Mouse (Mus musculus) limb, embryonic 10.5 days (tissue): ENCODE measurements at regions not wholly inside any gene's neighbourhood (a gene's known extent, or its start where the extent isn't known, plus 50 kb on each side); places are given as distances from the start of the nearest gene placed in this dataset.

ENCODE experiments used
- DNase-seq: peaks from one replicate; pipeline ENCODE4 v3.0.0-alpha.2; 2017; ENCODE audit warnings: low spot score
- H3K27ac ChIP-seq: fragments of 300-500 bp; sonication (generic); 2 replicates; pipeline ENCODE4 v1.5.1; 2016; ENCODE audit warnings: mild to moderate bottlenecking
- H3K27me3 ChIP-seq: fragments of 300-500 bp; sonication (generic); 2 replicates; pipeline ENCODE4 v1.6.1; 2016; ENCODE audit warnings: low read depth, mild to moderate bottlenecking; ENCODE audit not compliant: poor library complexity, severe bottlenecking
- H3K36me3 ChIP-seq: fragments of 300-500 bp; sonication (generic); 2 replicates; pipeline ENCODE4 v1.6.1; 2016; ENCODE audit warnings: mild to moderate bottlenecking, moderate library complexity
- H3K4me1 ChIP-seq: fragments of 300-500 bp; sonication (generic); 2 replicates; pipeline ENCODE4 v1.6.1; 2016
- H3K4me3 ChIP-seq: fragments of 300-500 bp; sonication (generic); 2 replicates; pipeline ENCODE4 v1.5.1; 2016; ENCODE audit warnings: mild to moderate bottlenecking, moderate library complexity
- H3K9me3 ChIP-seq: fragments of 300-500 bp; sonication (generic); replicated peaks from 2 replicates; pipeline ENCODE4 v1.6.1; 2016; ENCODE audit warnings: mild to moderate bottlenecking
- WGBS: fragments of 180-500 bp; shearing (Covaris S2); methylation state at CpG from one replicate; pipeline ENCODE4 v1.1.7; 2016; 5-methylcytosine and 5-hydroxymethylcytosine counted together

DNA sequence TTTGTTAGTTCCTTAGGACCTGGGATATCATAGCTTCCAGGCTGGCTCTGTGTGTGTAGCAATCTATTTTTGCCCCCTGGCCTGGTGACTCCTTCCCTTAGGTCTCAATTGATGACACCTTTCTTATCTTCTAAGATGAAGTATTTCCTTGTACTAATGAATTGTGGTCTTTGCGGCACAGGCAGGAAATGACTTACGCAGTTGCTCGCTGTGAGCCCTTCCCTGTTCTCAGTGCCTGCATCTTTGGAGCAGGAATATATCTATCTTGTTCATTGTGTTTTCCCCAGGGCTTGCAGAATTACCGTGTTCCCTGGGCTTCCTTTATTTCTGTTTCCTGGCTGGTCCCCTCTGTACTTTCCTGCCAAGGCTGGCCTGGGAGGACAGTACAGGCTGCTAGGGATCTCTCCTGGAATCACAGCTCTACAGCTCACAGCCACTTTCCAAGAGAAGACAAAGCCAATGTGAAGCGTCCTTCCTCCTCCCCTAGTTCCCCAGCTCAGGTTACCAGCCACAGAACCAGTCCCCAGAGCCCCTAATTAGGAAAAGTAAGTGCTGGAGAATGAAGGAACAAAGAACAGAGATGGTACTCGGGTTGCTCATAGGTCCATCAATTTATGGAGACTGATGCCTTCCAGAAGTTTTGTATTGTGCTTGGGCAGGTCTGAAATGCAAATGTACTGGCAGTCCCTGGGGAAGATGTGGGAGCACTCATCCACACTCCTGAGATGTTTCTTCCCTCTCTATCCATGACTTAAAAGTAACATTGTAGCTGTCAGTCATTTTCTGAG is 119.2 kb upstream of the Eef2kmt start:
- Histone ChIP-seq H3K27ac (no peak overlapping the region), H3K4me3 (no peak overlapping the region), H3K27me3 (no peaks in the 10 kb centered on the region), H3K9me3 (no peaks in the 10 kb centered on the region), H3K4me1 (peaks cover 4% of the 10 kb centered on the region; the same call in 1 of the 2 replicates), H3K36me3 (no peaks in the 10 kb centered on the region)
- DNase-seq: no peak
- WGBS: 29% methylated on average over 6 of the region's 6 CpGs

DNA sequence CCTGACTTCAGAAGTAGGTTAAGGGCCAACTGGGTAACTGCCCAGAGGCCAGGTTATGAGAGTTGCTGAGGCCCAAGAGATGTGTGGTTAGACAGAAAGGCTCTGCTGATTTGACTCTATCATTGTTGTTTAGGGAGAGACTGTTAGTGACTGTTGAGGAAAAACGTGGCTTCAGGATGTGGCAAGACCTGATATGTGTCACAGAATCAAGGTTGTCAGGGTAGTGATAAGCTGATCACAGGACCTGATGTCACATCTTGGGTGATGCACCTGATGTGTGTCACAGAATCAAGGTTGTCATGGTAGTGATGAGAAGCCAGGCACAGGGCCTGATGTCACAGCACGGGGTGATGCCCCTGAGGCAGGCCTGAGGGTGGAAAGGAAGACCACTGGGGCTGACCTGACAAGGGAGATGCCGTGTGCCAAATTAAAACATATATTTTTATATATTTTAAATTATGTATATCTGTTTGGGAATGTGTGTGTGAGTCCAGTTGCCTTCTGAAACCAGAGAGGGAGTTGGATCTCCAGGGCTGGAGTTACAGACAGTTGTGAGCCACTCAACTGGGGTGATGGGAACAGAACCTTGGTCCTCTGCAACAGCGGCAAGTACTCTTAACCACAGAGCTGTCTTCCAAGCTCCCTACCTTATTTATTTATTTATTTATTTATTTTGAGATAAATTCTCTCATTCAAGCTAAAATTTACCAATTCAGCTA is 115.6 kb upstream of the Eef2kmt start:
- no peak overlapping the region for H3K27ac ChIP-seq
- H3K4me1 ChIP-seq: peaks cover 18% of the 10 kb centered on the region
- no peaks in the 10 kb centered on the region for H3K27me3 ChIP-seq
- no peak for DNase-seq
- 90% methylated on average over 4 of the region's 4 CpGs for WGBS
- no peaks in the 10 kb centered on the region for H3K9me3 ChIP-seq
- no peaks in the 10 kb centered on the region for H3K36me3 ChIP-seq
- H3K4me3 ChIP-seq: no peak overlapping the region

DNA sequence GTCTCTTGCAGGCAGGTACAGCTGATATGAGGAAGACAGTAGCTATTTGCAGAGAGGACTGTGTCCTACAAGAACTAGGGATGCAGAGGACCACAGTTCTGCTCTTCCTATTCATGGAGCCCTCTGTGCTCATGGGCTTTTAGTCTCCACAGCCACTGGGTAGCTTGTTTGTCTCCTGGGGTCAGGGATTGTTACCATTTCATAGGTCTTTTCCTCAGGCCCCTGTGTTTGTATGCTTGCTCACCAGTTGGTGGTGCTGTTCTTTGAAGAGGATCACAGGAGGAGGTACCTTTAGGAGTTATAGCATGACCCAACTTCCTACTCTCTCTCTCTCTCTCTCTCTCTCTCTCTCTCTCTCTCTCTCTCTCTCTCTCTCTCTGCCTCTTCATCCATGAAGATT is 114.7 kb upstream of the Eef2kmt start:
- no peak for DNase-seq
- H3K27ac ChIP-seq: no peak overlapping the region

DNA sequence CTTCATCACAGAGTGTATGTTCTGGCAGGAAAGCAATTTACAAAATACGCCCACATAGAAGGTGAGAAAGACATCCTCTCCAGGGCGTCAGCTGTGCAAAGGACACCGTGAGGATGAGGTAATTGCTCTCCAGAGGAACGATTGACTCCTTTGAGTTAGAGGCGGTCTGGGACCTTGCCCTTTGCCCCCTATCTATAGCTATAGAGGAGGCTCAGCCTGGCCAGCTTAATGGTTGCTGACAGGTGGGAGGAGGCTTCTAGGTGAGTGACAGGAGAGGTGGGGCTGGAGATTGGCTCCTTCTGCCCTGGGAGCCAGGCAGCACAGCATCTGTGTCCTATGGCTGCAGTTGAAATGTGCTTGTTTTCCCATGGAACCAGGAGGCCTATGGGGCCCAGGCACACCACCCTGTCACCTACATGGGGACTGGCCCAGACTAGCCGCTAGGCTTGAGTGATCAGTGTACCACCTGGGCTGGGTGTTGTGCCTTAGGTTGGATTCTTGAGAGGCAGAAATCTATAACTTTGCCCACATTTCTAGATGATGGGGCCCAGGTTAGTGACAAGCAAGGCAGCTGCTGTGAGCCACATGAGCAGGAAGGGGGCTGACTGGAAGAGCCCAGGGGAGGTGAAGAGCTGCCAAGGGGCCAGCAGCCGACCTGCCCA is 113.2 kb upstream of the Eef2kmt start:
- DNase-seq: no peak
- H3K27ac ChIP-seq: peak overlapping the region; percentile 19; the same call in 1 of the 2 replicates

More for the DNA sequence above, 114.7 kb upstream of the Eef2kmt start:
- H3K4me3 ChIP-seq: no peak overlapping the region
- H3K4me1 ChIP-seq: peaks cover 18% of the 10 kb centered on the region
- no peaks in the 10 kb centered on the region for H3K36me3 ChIP-seq
- no peaks in the 10 kb centered on the region for H3K9me3 ChIP-seq
- H3K27me3 ChIP-seq: no peaks in the 10 kb centered on the region

DNA sequence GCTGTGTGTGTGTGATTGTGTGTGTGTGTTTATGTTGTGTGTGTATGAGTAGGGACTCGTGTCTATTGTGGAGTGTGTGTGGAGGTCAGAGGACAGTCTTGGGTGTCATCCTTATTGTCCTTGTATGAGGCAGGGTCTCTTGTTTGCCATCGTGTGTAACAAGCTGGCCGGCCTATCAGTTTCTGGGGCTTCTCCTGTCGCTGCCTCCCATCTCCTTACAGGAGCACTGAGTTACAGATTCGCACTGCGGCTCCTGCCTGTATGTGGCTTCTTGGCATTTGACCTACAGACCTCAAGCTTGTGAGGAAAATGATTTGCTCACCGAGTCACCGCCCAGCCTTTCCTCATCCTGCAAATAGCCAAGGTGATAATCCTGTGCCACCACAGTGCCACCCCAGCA is 112.6 kb upstream of the Eef2kmt start:
- H3K27me3 ChIP-seq: no peaks in the 10 kb centered on the region
- DNase-seq: no peak

More for the DNA sequence above, 113.2 kb upstream of the Eef2kmt start:
- no peaks in the 10 kb centered on the region for H3K9me3 ChIP-seq
- H3K27me3 ChIP-seq: no peaks in the 10 kb centered on the region
- peaks cover 15% of the 10 kb centered on the region for H3K4me1 ChIP-seq
- H3K4me3 ChIP-seq: no peak overlapping the region
- 29% methylated on average over 7 of the region's 7 CpGs for WGBS
- H3K36me3 ChIP-seq: no peaks in the 10 kb centered on the region

DNA sequence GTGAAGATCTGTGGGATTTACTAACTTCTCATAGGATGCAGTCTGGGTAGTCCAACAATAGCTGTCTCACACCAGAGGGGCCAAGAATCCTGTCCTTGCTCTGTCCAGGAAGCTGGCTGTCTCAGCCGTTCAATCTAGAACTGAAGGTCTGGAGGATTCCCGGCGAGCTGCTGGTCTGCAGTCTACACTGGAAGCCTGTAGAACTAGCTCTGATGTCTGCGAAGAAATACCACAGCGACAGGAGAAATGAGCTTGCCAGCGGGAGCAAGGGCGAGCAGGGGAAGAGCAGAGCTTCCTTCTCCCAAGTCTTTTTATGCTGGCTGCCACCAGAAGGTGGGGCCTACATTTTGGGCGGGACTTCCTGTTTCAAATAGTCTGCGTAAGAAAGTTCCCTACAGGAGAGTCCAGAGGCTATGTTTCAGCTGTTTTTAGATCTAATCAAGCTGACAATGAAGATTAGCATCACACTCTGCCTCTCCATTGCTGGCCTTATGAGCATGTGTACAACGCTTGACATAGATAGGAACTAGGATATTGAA is 111.9 kb upstream of the Eef2kmt start:
- no peak overlapping the region for H3K27ac ChIP-seq
- H3K36me3 ChIP-seq: no peaks in the 10 kb centered on the region
- no peaks in the 10 kb centered on the region for H3K27me3 ChIP-seq
- no peak for DNase-seq
- H3K4me1 ChIP-seq: peaks cover 15% of the 10 kb centered on the region
- 87% methylated on average over 10 of the region's 10 CpGs for WGBS
- no peaks in the 10 kb centered on the region for H3K9me3 ChIP-seq
- H3K4me3 ChIP-seq: no peak overlapping the region

More for the DNA sequence above, 112.6 kb upstream of the Eef2kmt start:
- H3K27ac ChIP-seq: no peak overlapping the region
- no peak overlapping the region for H3K4me3 ChIP-seq
- H3K36me3 ChIP-seq: no peaks in the 10 kb centered on the region
- 85% methylated on average over 8 of the region's 8 CpGs for whole genome bisulfite sequencing
- peaks cover 15% of the 10 kb centered on the region for H3K4me1 ChIP-seq
- no peaks in the 10 kb centered on the region for H3K9me3 ChIP-seq

DNA sequence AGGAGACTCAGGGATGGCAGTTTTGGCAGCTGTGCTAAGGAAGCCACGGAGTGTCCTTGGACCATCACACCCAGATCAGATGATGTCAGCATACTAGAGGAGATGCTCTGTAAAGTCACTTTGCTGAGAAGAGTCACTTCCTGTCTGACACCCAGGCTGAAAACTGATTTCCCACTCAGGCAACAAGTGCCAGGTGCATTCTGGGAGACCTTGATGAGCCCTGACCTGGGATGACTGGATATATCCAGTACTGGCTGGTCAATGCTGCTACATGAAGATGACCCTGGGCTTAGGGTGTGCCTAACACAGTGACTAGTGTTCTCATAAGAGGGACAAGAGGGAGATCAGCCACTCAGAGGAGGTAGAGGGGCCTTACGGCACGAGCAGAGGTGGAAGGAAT is 110.2 kb upstream of the Eef2kmt start:
- H3K27ac ChIP-seq: no peak overlapping the region
- H3K9me3 ChIP-seq: no peaks in the 10 kb centered on the region
- no peaks in the 10 kb centered on the region for H3K36me3 ChIP-seq
- 93% methylated on average over 3 of the region's 3 CpGs for whole genome bisulfite sequencing
- no peaks in the 10 kb centered on the region for H3K27me3 ChIP-seq
- H3K4me3 ChIP-seq: no peak overlapping the region
- peaks cover 15% of the 10 kb centered on the region for H3K4me1 ChIP-seq
- no peak for DNase-seq

DNA sequence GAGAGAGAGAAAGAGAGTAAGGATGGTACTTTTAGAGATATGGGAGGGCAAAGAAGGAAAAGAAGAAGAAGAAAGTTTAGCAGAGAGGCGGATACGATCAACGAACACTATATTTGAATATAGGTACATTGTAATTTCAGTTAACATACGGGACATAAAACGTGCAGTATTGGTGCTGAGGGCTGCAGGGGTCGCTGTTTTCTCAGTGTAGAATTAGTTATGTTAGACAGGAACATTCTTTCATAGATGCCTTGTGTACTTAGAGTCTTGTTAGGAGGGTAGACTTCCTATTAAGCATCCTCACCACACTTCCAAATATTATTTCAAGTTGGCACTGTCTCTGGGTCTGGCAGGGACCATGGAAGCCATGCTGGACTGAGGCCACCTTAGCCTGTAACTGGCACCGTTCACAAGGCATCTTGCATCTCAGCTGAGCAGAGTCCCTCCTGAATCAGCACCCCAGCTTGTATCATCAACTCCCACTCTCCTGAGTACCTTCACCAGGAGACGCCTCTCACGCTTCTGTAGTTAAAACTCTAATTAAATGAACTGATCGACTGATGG is 107.3 kb upstream of the Eef2kmt start:
- no peak overlapping the region for H3K27ac ChIP-seq
- no peaks in the 10 kb centered on the region for H3K9me3 ChIP-seq
- no peaks in the 10 kb centered on the region for H3K27me3 ChIP-seq
- H3K4me1 ChIP-seq: no peaks in the 10 kb centered on the region
- no peak for DNase-seq
- H3K4me3 ChIP-seq: no peak overlapping the region
- 81% methylated on average over 10 of the region's 10 CpGs for WGBS
- H3K36me3 ChIP-seq: no peaks in the 10 kb centered on the region

DNA sequence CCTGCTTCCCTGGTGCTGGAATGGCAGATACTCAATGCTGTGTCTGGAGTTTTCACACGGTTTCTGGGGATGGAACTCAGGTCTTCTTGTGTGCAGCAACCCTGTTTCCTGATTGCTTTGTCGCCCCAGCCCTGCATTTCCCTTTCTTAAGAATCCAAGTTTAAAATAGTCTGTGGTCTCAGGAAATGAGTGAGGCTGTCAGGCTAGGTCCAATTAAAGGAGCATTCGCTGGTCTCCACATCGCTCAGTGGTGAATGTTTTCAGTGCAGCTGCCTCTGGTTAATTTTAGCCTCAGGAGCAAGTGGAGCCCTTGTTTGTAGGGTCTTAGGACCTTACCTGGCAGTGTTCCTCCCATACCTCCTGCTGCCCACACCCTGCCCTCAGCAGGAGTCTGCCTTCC is 103.4 kb upstream of the Eef2kmt start:
- no peaks in the 10 kb centered on the region for H3K9me3 ChIP-seq
- H3K4me1 ChIP-seq: no peaks in the 10 kb centered on the region
- 86% methylated on average over 4 of the region's 4 CpGs for WGBS
- H3K4me3 ChIP-seq: no peak overlapping the region
- DNase-seq: no peak
- H3K36me3 ChIP-seq: no peaks in the 10 kb centered on the region
- H3K27ac ChIP-seq: no peak overlapping the region
- no peaks in the 10 kb centered on the region for H3K27me3 ChIP-seq

DNA sequence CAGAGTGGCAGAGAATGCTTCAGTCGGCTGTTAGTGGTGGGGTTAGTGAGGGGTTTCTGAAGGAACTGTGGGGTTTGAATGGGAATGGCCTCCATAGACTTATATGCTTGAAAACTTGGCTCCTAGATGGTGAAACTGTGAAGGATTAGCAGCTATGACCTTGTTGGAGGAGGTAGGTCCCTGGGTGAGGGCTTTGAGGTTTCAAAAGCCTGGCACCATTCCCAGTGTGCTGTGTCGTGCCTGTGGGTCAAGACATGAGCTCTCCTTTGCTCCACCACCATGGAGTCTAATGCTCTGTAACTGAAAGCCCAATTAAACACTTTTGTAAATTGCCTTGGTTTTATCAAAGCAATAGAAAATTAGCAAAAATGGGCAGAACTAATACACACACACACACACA is 98.1 kb upstream of the Eef2kmt start:
- H3K36me3 ChIP-seq: no peaks in the 10 kb centered on the region
- no peak for DNase-seq
- H3K4me3 ChIP-seq: no peak overlapping the region
- H3K4me1 ChIP-seq: peaks cover 7% of the 10 kb centered on the region
- no peaks in the 10 kb centered on the region for H3K9me3 ChIP-seq
- 82% methylated on average over 2 of the region's 2 CpGs for WGBS
- no peak overlapping the region for H3K27ac ChIP-seq
- peaks cover 5% of the 10 kb centered on the region for H3K27me3 ChIP-seq

DNA sequence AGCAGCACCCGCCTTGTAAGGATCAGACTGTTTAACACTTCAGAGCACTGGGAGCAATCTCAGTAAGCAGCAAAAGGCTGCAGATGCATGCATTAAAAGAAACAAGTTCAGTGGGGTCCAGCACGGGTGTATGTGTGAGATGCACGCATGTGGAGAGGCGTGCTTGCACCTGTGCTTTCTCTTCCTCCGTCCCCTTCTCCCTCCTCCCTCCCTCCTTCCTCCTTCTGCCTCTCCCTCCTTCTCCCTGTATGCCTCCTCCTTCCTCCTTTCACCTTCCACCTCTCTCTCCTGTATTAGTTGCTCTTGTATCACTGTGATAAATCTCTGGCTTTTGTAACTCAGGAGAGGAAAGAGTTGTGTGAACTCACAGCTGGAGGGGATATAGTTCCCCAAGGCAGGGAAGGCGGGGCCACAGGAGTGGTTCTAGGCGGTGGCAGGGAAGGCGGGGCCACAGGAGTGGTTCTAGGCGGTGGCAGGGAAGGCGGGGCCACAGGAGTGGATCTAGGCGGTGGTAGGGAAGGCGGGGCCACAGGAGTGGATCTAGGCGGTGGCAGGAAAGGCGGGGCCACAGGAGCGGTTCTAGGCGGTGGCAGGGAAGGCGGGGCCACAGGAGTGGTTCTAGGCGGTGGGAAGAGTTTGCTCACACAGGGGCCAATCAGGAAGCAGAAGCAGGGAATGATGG is 96.2 kb upstream of the Eef2kmt start:
- WGBS: 6% methylated on average over 18 of the region's 18 CpGs
- Histone ChIP-seq H3K9me3 (no peaks in the 10 kb centered on the region), H3K4me3 (peak overlapping the region; percentile 24; the same call in 1 of the 2 replicates), H3K4me1 (peaks cover 7% of the 10 kb centered on the region), H3K27ac (no peak overlapping the region), H3K27me3 (peaks cover 5% of the 10 kb centered on the region), H3K36me3 (no peaks in the 10 kb centered on the region)
- DNase-seq: peak; percentile 61

DNA sequence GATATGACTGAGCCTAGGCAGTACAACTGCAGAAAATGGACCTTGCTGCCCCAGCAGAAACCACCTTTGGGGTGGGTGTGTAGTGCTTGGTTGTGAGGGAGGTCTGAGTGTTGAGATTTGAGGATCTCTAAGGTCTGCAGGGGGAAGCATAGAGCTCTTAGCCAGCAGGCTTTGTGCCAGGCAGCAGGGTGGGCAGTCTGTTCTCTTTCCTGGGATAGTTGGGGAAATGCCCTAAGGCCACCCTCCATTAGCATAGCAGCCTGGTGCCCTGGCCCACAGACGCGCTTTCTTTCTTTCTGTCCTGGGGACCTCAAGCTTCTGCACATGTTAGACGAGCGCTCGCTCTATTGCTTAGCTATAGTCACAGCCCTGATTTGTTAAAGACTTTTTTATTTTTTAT is 91.4 kb upstream of the Eef2kmt start:
- Histone ChIP-seq H3K27me3 (peaks cover 5% of the 10 kb centered on the region), H3K4me1 (peaks cover 5% of the 10 kb centered on the region), H3K9me3 (no peaks in the 10 kb centered on the region), H3K4me3 (no peak overlapping the region), H3K36me3 (no peaks in the 10 kb centered on the region), H3K27ac (no peak overlapping the region)
- WGBS: 86% methylated on average over 5 of the region's 5 CpGs
- DNase-seq: no peak
